Mouse (Mus musculus) ES-Bruce4 (cell line): ENCODE measurements around the gene Calm4. TPM values are rescaled to one million over a fixed set of nuclear protein-coding genes. Genes with fewer than 3 reads are reported as not detected.
"Not testable (repeated sequence)": the region's sequence is repeated elsewhere in the genome, so short reads cannot be mapped to it uniquely, and the experiment has no call there.

ENCODE experiments used
- H3K27ac ChIP-seq: 2 replicates; pipeline ENCODE4 v1.5.1; 2012; ENCODE audit warnings: low read length, inconsistent platforms; ENCODE audit not compliant: insufficient read depth
- H3K27me3 ChIP-seq: 2 replicates; pipeline ENCODE4 v1.6.1; 2012; ENCODE audit warnings: mild to moderate bottlenecking, low read length, inconsistent platforms; ENCODE audit not compliant: control insufficient read depth, poor library complexity, insufficient read depth, severe bottlenecking
- H3K36me3 ChIP-seq: 2 replicates; pipeline ENCODE4 v1.6.1; 2012; ENCODE audit warnings: inconsistent platforms, mild to moderate bottlenecking, low read length, moderate library complexity; ENCODE audit not compliant: control insufficient read depth, poor library complexity, insufficient read depth, severe bottlenecking
- H3K4me1 ChIP-seq: one replicate; pipeline ENCODE4 v1.8.1; 2011; ENCODE audit warnings: low read length; ENCODE audit not compliant: control insufficient read depth, insufficient read depth
- H3K4me3 ChIP-seq: 2 replicates; pipeline ENCODE4 v1.5.1; 2011; ENCODE audit warnings: low read depth, mild to moderate bottlenecking, low read length
- H3K9ac ChIP-seq: 2 replicates; pipeline ENCODE4 v1.6.1; 2012; ENCODE audit warnings: low read depth, mild to moderate bottlenecking, inconsistent platforms; ENCODE audit not compliant: poor library complexity, severe bottlenecking
- H3K9me3 ChIP-seq: replicated peaks from 2 replicates; pipeline ENCODE4 v1.6.1; 2012; ENCODE audit warnings: mild to moderate bottlenecking, low read length, inconsistent platforms; ENCODE audit not compliant: control insufficient read depth, poor library complexity, insufficient read depth, severe bottlenecking
- CTCF ChIP-seq: IDR thresholded peaks from one replicate; pipeline ENCODE4 v1.8.1; 2011; ENCODE audit warnings: low read depth, low read length
- EP300 ChIP-seq: IDR thresholded peaks from 2 replicates; pipeline ENCODE4 v1.6.1; 2011; ENCODE audit warnings: low read depth, low read length; ENCODE audit not compliant: insufficient read depth
- POLR2A ChIP-seq: IDR thresholded peaks from one replicate; pipeline ENCODE4 v1.8.1; 2011; ENCODE audit warnings: low read length; ENCODE audit not compliant: insufficient read depth
- polyA plus RNA-seq: library from polyadenylated mRNA; stranded (reverse); fragments of >200 nt; gene quantifications from 2 replicates; pipeline ENCODE4 v1.2.4, GENCODE M21; 2011; ENCODE audit warnings: low read depth; ENCODE audit not compliant: missing spikeins, insufficient read depth, insufficient read length

Calm4 gene
- polyA plus RNA-seq = not detected in 2 replicates

- not testable (repeated sequence) for H3K36me3 ChIP-seq, H3K4me3 ChIP-seq, H3K9me3 ChIP-seq, H3K9ac ChIP-seq, H3K27me3 ChIP-seq, H3K4me1 ChIP-seq, H3K27ac ChIP-seq
These were observed at the start of gene Calm4 for GRCm38 (mm10) chr13:3837312-3837807. Gene Calm4, plus strand, starts transcription at chr13:3837757.

DNA sequence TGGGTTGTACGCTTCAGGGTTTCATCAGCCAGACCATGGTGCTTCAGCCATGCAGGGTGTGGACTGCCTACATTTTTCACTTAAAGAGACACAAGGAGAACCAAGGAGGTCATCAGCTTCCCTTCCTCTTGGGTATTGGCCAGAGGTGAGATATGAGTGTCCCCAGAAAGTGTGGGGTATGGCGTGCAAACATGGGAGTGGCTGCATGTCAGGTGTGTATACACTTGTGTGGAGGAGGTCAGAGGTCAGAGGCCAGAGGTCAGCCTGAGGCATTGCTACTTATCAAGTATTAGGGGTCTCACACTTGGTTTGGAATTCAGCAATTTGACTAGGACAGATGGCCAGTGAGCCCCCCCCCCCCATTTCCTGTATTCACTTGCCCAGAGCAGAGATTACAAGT, 49.0 kb upstream of the Calm4 start:
- H3K9ac ChIP-seq = no peak overlapping the region
- no peak overlapping the region for H3K27ac ChIP-seq
- H3K4me1 ChIP-seq = no peaks in the 10 kb centered on the region
- TF ChIP-seq CTCF (no peak), EP300 (no peak), POLR2A (no peak)
- no peak overlapping the region for H3K4me3 ChIP-seq
- H3K36me3 ChIP-seq = no peaks in the 10 kb centered on the region
- no peaks in the 10 kb centered on the region for H3K9me3 ChIP-seq
- no peaks in the 10 kb centered on the region for H3K27me3 ChIP-seq

GRCm38 (mm10) chr13:3789531-3789930, 48.0 kb upstream of the Calm4 start:
- Histone ChIP-seq H3K9ac (no peak overlapping the region), H3K27ac (no peak overlapping the region), H3K27me3 (no peaks in the 10 kb centered on the region), H3K9me3 (no peaks in the 10 kb centered on the region), H3K36me3 (no peaks in the 10 kb centered on the region), H3K4me1 (no peaks in the 10 kb centered on the region), H3K4me3 (no peak overlapping the region)
- TF ChIP-seq POLR2A = no peak
- TF ChIP-seq EP300 = no peak
- TF ChIP-seq CTCF = no peak

DNA sequence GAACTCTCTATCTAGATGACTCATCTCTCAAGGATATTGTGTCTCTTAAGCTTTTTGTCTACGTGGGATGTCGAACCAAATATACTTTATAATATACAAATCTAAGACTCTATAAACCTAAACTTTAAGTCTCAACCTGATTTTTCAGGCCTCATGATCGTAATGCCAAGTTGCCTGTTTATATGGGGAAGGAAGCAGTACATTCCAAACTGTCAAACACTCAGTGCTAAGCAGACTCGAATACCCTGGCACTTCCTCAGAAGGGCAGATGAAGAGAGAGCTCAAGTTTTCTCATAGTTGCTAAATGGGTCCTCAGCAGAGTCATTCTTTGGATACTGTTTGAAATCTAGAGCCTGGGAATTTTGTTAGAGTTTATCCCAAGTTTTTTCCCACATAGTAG, 40.9 kb upstream of the Calm4 start:
- Histone ChIP-seq H3K4me1 (no peaks in the 10 kb centered on the region), H3K27ac (no peak overlapping the region), H3K9me3 (no peaks in the 10 kb centered on the region), H3K36me3 (no peaks in the 10 kb centered on the region), H3K27me3 (no peaks in the 10 kb centered on the region), H3K4me3 (no peak overlapping the region), H3K9ac (no peak overlapping the region)
- TF ChIP-seq EP300 = no peak

DNA sequence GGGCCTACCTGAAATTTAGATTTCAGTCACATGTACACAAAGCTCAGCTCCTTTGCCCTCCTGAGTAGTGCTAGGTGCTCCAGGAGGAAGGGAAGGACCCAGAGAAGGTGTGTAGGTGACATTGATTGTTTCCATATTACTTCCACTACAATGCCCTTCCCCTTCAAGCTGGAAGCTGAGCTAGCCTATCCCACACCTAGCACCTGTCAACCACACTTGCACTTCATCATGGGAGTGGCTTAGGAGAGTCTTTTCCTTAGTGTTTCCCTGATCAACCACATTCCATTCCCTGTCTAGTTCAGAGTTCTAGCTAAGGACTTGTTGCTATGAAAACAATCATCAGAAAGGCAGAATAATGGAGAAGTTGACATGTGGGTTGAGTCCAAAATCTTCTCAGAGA, 38.8 kb upstream of the Calm4 start:
- no peak for TF ChIP-seq EP300

GRCm38 (mm10) chr13:3799386-3799785, 38.2 kb upstream of the Calm4 start:
- Histone ChIP-seq H3K9ac (no peak overlapping the region), H3K27me3 (no peaks in the 10 kb centered on the region), H3K9me3 (no peaks in the 10 kb centered on the region), H3K4me3 (no peak overlapping the region), H3K36me3 (no peaks in the 10 kb centered on the region), H3K27ac (no peak overlapping the region), H3K4me1 (no peaks in the 10 kb centered on the region)
- no peak for TF ChIP-seq EP300
- TF ChIP-seq CTCF = no peak

More for the DNA sequence above, 38.8 kb upstream of the Calm4 start:
- H3K4me1 ChIP-seq = no peaks in the 10 kb centered on the region
- no peaks in the 10 kb centered on the region for H3K36me3 ChIP-seq
- no peak overlapping the region for H3K4me3 ChIP-seq
- no peaks in the 10 kb centered on the region for H3K27me3 ChIP-seq
- no peaks in the 10 kb centered on the region for H3K9me3 ChIP-seq
- H3K9ac ChIP-seq = no peak overlapping the region
- no peak overlapping the region for H3K27ac ChIP-seq

- H3K9me3 ChIP-seq = no peaks in the 10 kb centered on the region
- no peak within 1 kb of the TSS for H3K27ac ChIP-seq
- no peak within 1 kb of the TSS for H3K9ac ChIP-seq
- TF ChIP-seq POLR2A (no peak), EP300 (no peak), CTCF (no peak)
- no peaks in the 10 kb centered on the region for H3K4me1 ChIP-seq
- H3K4me3 ChIP-seq = no peak within 1 kb of the TSS
- no peaks in the 10 kb centered on the region for H3K36me3 ChIP-seq
- H3K27me3 ChIP-seq = no peaks in the 10 kb centered on the region
These were observed 33.4 kb upstream of the Calm4 start, which contains the start of gene Calml3 for GRCm38 (mm10) chr13:3804186-3804585. Gene Calml3, minus strand, starts transcription at chr13:3804316.
